Mouse (Mus musculus): ENCODE data around the gene 4930402H24Rik.

The 4930402H24Rik gene

DNA sequence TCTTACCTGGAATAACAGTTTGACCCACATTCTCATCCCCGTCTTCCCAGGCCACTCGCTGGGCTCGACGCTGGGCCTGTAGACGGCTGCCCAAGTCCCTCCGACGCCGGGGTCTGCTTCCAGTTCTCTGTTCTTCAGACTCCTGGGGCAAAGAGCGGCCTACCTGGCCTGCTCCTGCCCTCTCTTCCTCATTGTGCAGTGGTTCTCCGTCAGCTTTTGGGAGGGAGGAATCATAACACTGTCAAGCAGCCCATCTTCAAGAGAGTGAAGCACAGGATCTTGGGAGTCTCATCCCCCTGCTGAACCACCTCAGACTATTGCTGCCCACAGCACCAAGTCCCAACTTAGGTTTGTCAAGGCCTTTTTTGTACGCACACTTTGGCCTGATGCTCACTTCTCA, 242.9 kb downstream of the 4930402H24Rik start:
- no peak for DNase-seq (ENCODE audit: low read depth)

DNA sequence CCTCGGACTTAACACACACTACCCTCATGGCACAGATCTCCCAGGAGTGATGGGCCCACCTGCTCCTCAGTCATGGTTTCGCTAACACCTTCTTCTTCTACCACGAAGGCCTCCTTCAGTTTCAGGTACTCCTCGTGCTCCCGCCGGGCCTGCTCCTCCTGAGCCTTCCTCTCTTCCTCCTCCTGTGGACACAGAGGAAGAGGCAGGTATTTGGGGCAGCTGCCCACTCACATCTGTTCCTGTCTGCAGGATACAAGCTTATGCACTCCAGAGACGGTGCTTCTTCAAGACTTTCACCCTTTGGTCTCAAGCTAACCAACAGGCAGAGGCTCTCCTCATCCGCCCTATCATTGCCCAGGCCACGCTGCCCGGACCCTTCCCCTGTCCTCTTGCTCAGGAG, 247.7 kb downstream of the 4930402H24Rik start:
- no peak for DNase-seq (ENCODE audit: low read depth)

DNA sequence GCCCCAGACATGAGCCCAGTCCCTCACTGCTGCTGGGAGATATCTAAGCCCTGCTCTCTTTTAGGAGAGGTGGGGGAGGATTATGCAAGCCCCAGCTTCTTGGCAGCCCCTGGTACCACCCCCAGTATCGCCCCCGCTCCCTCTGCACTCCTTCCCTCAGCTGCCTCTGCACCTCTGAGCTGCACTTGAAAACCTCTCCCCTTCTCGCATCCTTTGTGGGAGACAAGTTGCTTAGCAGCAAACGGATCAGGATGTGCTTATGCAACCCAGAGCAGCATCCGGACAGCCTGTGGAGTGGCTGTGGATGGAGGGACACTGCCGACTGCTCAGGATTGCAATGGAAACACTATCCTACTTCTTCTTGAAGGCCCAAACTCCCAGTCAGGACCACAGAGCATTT, 248.7 kb downstream of the 4930402H24Rik start:
- no peak for DNase-seq (ENCODE audit: low read depth)

- no peak for DNase-seq (ENCODE audit: low read depth)
Measured at GRCm38 (mm10) chr2:130656536-130656935, 249.7 kb downstream of the 4930402H24Rik start.
